Mouse (Mus musculus) liver, postnatal 0 days (tissue): ENCODE data around the gene Tmem170.

Experiments
- CTCF ChIP-seq: sonication (generic); IDR thresholded peaks from 2 replicates; pipeline ENCODE4 v1.5.1; 2016; ENCODE audit warnings: antibody characterized with exemption, low read depth
- EP300 ChIP-seq: IDR thresholded peaks from 2 replicates; pipeline ENCODE4 v1.6.1; 2016; ENCODE audit warnings: antibody characterized with exemption, low read depth, mild to moderate bottlenecking

DNA sequence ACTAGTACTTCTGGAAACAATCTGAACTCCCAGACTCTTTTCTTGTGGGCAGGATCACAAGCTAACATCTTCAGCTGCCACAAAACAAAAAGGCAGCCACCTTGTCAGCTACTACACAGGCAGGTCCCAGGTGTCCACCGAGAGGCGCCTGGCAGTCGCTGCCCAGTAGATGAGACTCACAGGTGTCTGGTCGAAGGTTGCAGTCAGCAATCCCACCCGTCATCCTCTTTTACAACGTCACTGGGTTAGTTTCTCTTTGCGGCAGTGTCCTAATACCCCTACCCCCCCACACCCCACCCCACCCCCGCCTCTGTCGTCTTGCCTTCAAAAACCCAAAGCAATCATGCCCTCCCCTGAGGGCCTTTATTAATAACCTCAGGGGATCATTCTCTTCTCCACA is 792 bp downstream of the Tmem170 start:
- TF ChIP-seq CTCF = no peak
- no peak for TF ChIP-seq EP300
